Mouse (Mus musculus): ENCODE measurements around the gene Tmem198. TPM values are rescaled to one million over a fixed set of nuclear protein-coding genes. Genes with fewer than 3 reads are reported as not detected.

The Tmem198 gene
- polyA plus RNA-seq, 1 experiment: 3.0 TPM

- Histone ChIP-seq H3K36me3 (ENCODE audit: control insufficient read depth, insufficient read depth, low read length) (no peaks in the 10 kb centered on the region), H3K27me3 (ENCODE audit: control insufficient read depth, insufficient read depth, low read length) (peaks cover 10% of the 10 kb centered on the region; the same call in 1 of the 2 replicates), H3K4me3 (ENCODE audit: control insufficient read depth, insufficient read depth, low read length) (no peak overlapping the region), H3K4me1 (replicated peaks; ENCODE audit: control insufficient read depth, insufficient read depth, low read length) (no peaks in the 10 kb centered on the region), H3K27ac (ENCODE audit: control insufficient read depth, insufficient read depth, low read length) (no peak overlapping the region)
- no peak for DNase-seq
- TF ChIP-seq POLR2A (IDR thresholded peaks at IDR 0.05; ENCODE audit: control insufficient read depth, extremely low read depth, insufficient read depth, low read length, poor library complexity) (no peak), CTCF (IDR thresholded peaks at IDR 0.05; ENCODE audit: borderline replicate concordance, control insufficient read depth, extremely low read depth, insufficient read depth, low read length, poor library complexity) (no peak)
- 96% methylated on average over 8 of the region's 8 CpGs for WGBS
Measured at GRCm38 (mm10) chr1:75442811-75443210, 36.5 kb upstream of the Tmem198 start.

- DNase-seq: no peak
- WGBS: 84% methylated on average over 13 of the region's 13 CpGs
- Histone ChIP-seq H3K4me1 (replicated peaks; ENCODE audit: control insufficient read depth, insufficient read depth, low read length) (no peaks in the 10 kb centered on the region), H3K36me3 (ENCODE audit: control insufficient read depth, insufficient read depth, low read length) (no peaks in the 10 kb centered on the region), H3K27ac (ENCODE audit: control insufficient read depth, insufficient read depth, low read length) (no peak overlapping the region), H3K27me3 (ENCODE audit: control insufficient read depth, insufficient read depth, low read length) (peaks cover 10% of the 10 kb centered on the region; the same call in 1 of the 2 replicates), H3K4me3 (ENCODE audit: control insufficient read depth, insufficient read depth, low read length) (no peak overlapping the region)
- TF ChIP-seq CTCF (IDR thresholded peaks at IDR 0.05; ENCODE audit: borderline replicate concordance, control insufficient read depth, extremely low read depth, insufficient read depth, low read length, poor library complexity) (no peak), POLR2A (IDR thresholded peaks at IDR 0.05; ENCODE audit: control insufficient read depth, extremely low read depth, insufficient read depth, low read length, poor library complexity) (no peak)
Measured at GRCm38 (mm10) chr1:75443247-75444024, 35.9 kb upstream of the Tmem198 start.

GRCm38 (mm10) chr1:75444208-75444607 lies 35.1 kb upstream of the Tmem198 start:
- peaks cover 17% of the 10 kb centered on the region; the same call in 1 of the 2 replicates for H3K27me3 ChIP-seq (ENCODE audit: control insufficient read depth, insufficient read depth, low read length)
- no peak overlapping the region for H3K4me3 ChIP-seq (ENCODE audit: control insufficient read depth, insufficient read depth, low read length)
- no peak for DNase-seq
- no peak overlapping the region for H3K27ac ChIP-seq (ENCODE audit: control insufficient read depth, insufficient read depth, low read length)
- H3K36me3 ChIP-seq (ENCODE audit: control insufficient read depth, insufficient read depth, low read length): no peaks in the 10 kb centered on the region
- WGBS: 63% methylated on average over 3 of the region's 3 CpGs
- H3K4me1 ChIP-seq (replicated peaks; ENCODE audit: control insufficient read depth, insufficient read depth, low read length): no peaks in the 10 kb centered on the region
- TF ChIP-seq CTCF (IDR thresholded peaks at IDR 0.05; ENCODE audit: borderline replicate concordance, control insufficient read depth, extremely low read depth, insufficient read depth, low read length, poor library complexity) (no peak), POLR2A (IDR thresholded peaks at IDR 0.05; ENCODE audit: control insufficient read depth, extremely low read depth, insufficient read depth, low read length, poor library complexity) (no peak)

- WGBS: 10% methylated on average over 9 of the region's 9 CpGs
- no peak overlapping the region for H3K4me3 ChIP-seq (ENCODE audit: control insufficient read depth, insufficient read depth, low read length)
- TF ChIP-seq CTCF (IDR thresholded peaks at IDR 0.05; ENCODE audit: borderline replicate concordance, control insufficient read depth, extremely low read depth, insufficient read depth, low read length, poor library complexity): no peak
- no peak for TF ChIP-seq POLR2A (IDR thresholded peaks at IDR 0.05; ENCODE audit: control insufficient read depth, extremely low read depth, insufficient read depth, low read length, poor library complexity)
- H3K27ac ChIP-seq (ENCODE audit: control insufficient read depth, insufficient read depth, low read length): no peak overlapping the region
- no peaks in the 10 kb centered on the region for H3K4me1 ChIP-seq (replicated peaks; ENCODE audit: control insufficient read depth, insufficient read depth, low read length)
- DNase-seq: no peak
- H3K36me3 ChIP-seq (ENCODE audit: control insufficient read depth, insufficient read depth, low read length): no peaks in the 10 kb centered on the region
- H3K27me3 ChIP-seq (ENCODE audit: control insufficient read depth, insufficient read depth, low read length): peaks cover 25% of the 10 kb centered on the region; the same call in 1 of the 2 replicates
Measured at GRCm38 (mm10) chr1:75445141-75445701, 34.1 kb upstream of the Tmem198 start.

- H3K4me3 ChIP-seq (ENCODE audit: control insufficient read depth, insufficient read depth, low read length): no peak overlapping the region
- no peaks in the 10 kb centered on the region for H3K36me3 ChIP-seq (ENCODE audit: control insufficient read depth, insufficient read depth, low read length)
- peaks cover 27% of the 10 kb centered on the region; the same call in 1 of the 2 replicates for H3K27me3 ChIP-seq (ENCODE audit: control insufficient read depth, insufficient read depth, low read length)
- H3K4me1 ChIP-seq (replicated peaks; ENCODE audit: control insufficient read depth, insufficient read depth, low read length): no peaks in the 10 kb centered on the region
- no peak overlapping the region for H3K27ac ChIP-seq (ENCODE audit: control insufficient read depth, insufficient read depth, low read length)
- TF ChIP-seq CTCF (IDR thresholded peaks at IDR 0.05; ENCODE audit: borderline replicate concordance, control insufficient read depth, extremely low read depth, insufficient read depth, low read length, poor library complexity) (peak; percentile 89), POLR2A (IDR thresholded peaks at IDR 0.05; ENCODE audit: control insufficient read depth, extremely low read depth, insufficient read depth, low read length, poor library complexity) (no peak)
- peak; percentile 58 for DNase-seq
- 1% methylated on average over 22 of the region's 22 CpGs for WGBS
Measured at GRCm38 (mm10) chr1:75445751-75446611, 33.4 kb upstream of the Tmem198 start.

GRCm38 (mm10) chr1:75446656-75447055 lies 32.7 kb upstream of the Tmem198 start:
- H3K27me3 ChIP-seq (ENCODE audit: control insufficient read depth, insufficient read depth, low read length): peaks cover 27% of the 10 kb centered on the region; the same call in 1 of the 2 replicates
- DNase-seq: no peak
- WGBS: 8% methylated on average over 20 of the region's 20 CpGs

More at GRCm38 (mm10) chr1:75446656-75447055, 32.7 kb upstream of the Tmem198 start:
- Histone ChIP-seq H3K27ac (ENCODE audit: control insufficient read depth, insufficient read depth, low read length) (no peak overlapping the region), H3K4me3 (ENCODE audit: control insufficient read depth, insufficient read depth, low read length) (no peak overlapping the region), H3K4me1 (replicated peaks; ENCODE audit: control insufficient read depth, insufficient read depth, low read length) (no peaks in the 10 kb centered on the region), H3K36me3 (ENCODE audit: control insufficient read depth, insufficient read depth, low read length) (no peaks in the 10 kb centered on the region)
- TF ChIP-seq POLR2A (IDR thresholded peaks at IDR 0.05; ENCODE audit: control insufficient read depth, extremely low read depth, insufficient read depth, low read length, poor library complexity): no peak
- no peak for TF ChIP-seq CTCF (IDR thresholded peaks at IDR 0.05; ENCODE audit: borderline replicate concordance, control insufficient read depth, extremely low read depth, insufficient read depth, low read length, poor library complexity)

All from thymus, adult 2 months (tissue).